Mouse (Mus musculus) testis, adult 2 months (tissue): ENCODE results near the gene Polr2e.

Experiments used
- CTCF ChIP-seq: fragments of 200-500 bp; IDR thresholded peaks from 2 replicates; pipeline ENCODE4 v1.5.1; 2012; ENCODE audit warnings: low read depth, mild to moderate bottlenecking, inconsistent platforms, low read length, moderate library complexity; ENCODE audit not compliant: control insufficient read depth, insufficient read depth, insufficient replicate concordance
- POLR2A ChIP-seq: fragments of 200-500 bp; IDR thresholded peaks from 2 replicates; pipeline ENCODE4 v1.6.1; 2012; ENCODE audit warnings: low read depth, mild to moderate bottlenecking, inconsistent platforms, low read length, moderate library complexity; ENCODE audit not compliant: control insufficient read depth

- no peak for TF ChIP-seq CTCF
- TF ChIP-seq POLR2A: no peak
Observed at GRCm38 (mm10) chr10:80023758-80024157, 15.8 kb downstream of the Polr2e start.
